Mouse (Mus musculus) liver, adult 2 months (tissue): ENCODE data around the gene U2af1. TPM values are rescaled to one million over a fixed set of nuclear protein-coding genes. Genes with fewer than 3 reads are reported as not detected.

Source experiments
- DNase-seq: peaks from one replicate; pipeline ENCODE4 v3.0.0-alpha.2; 2011; ENCODE audit warnings: low read depth, low spot score; ENCODE audit errors: extremely low read depth
- H3K27ac ChIP-seq: fragments of 200-500 bp; replicated peaks from 2 replicates; pipeline ENCODE4 v1.5.1; 2012; ENCODE audit warnings: low read depth, mild to moderate bottlenecking, control low read depth, inconsistent platforms, low read length; ENCODE audit not compliant: insufficient read depth
- H3K27me3 ChIP-seq: fragments of 200-500 bp; 2 replicates; pipeline ENCODE4 v1.6.1; 2012; ENCODE audit warnings: mild to moderate bottlenecking, moderate library complexity, low read length, inconsistent platforms; ENCODE audit not compliant: control insufficient read depth, insufficient read depth
- H3K36me3 ChIP-seq: fragments of 200-500 bp; 2 replicates; pipeline ENCODE4 v1.6.1; 2012; ENCODE audit warnings: low read length, inconsistent platforms; ENCODE audit not compliant: control insufficient read depth, insufficient read depth
- H3K4me1 ChIP-seq: fragments of 200-500 bp; 2 replicates; pipeline ENCODE4 v1.6.1; 2011; ENCODE audit warnings: low read length; ENCODE audit not compliant: control insufficient read depth, insufficient read depth
- H3K4me3 ChIP-seq: fragments of 200-500 bp; 2 replicates; pipeline ENCODE4 v1.5.1; 2011; ENCODE audit warnings: low read depth, mild to moderate bottlenecking, control low read depth, low read length, moderate library complexity; ENCODE audit not compliant: insufficient read depth
- H3K79me2 ChIP-seq: fragments of 200-500 bp; 2 replicates; pipeline ENCODE4 v1.6.1; 2012; ENCODE audit warnings: inconsistent platforms, mild to moderate bottlenecking, low read length, moderate library complexity; ENCODE audit not compliant: control insufficient read depth, insufficient read depth
- H3K9ac ChIP-seq: fragments of 200-500 bp; 2 replicates; pipeline ENCODE4 v1.6.1; 2012; ENCODE audit warnings: low read depth, mild to moderate bottlenecking, control low read depth, inconsistent platforms, low read length
- CTCF ChIP-seq: fragments of 200-500 bp; IDR thresholded peaks from 2 replicates; pipeline ENCODE4 v1.5.1; 2011; ENCODE audit warnings: low read depth, low read length, control low read depth
- POLR2A ChIP-seq: fragments of 200-500 bp; IDR thresholded peaks from 2 replicates; pipeline ENCODE4 v1.6.1; 2011; ENCODE audit warnings: low read length, control low read depth; ENCODE audit not compliant: insufficient read depth; ENCODE audit errors: extremely low read depth
- WGBS: fragments of 180-500 bp; shearing (Covaris S2); methylation state at CpG from one replicate; pipeline ENCODE4 v1.1.7; 2018; 5-methylcytosine and 5-hydroxymethylcytosine counted together
- polyA plus RNA-seq: library from polyadenylated mRNA; depleted of rRNA; stranded (reverse); fragments of >200 nt; gene quantifications from 2 replicates; pipeline ENCODE4 v1.2.3, GENCODE M21; 2012
- total RNA-seq: library from RNA; depleted of rRNA; stranded (reverse); fragments of >200 nt; gene quantifications from 2 replicates; pipeline ENCODE4 v1.2.3, GENCODE M21; 2014

Gene U2af1
- total and polyA plus RNA-seq, 2 experiments: 42.7 to 53.5 TPM

DNA sequence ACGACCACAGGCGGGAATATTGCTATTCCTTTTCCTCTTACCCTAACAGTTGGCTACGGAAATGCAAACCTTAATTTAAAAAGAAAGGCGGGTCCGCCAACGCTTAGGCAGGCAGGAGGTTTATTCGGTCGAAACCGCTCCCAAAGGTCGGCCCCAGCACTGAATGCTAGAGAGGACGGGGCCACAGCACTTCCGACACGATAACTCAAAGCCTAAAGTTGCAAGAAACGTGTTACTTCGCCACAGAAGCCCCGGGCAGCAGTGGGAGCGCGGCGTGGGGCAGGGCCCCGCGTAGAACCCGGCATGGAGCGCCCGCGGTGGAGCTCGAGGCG, 590 bp downstream of the U2af1 start:
- TF ChIP-seq POLR2A (no peak), CTCF (no peak)
- Histone ChIP-seq H3K79me2 (peaks cover 25% of the 10 kb centered on the region), H3K27me3 (no peaks in the 10 kb centered on the region), H3K4me3 (peak overlapping the region; percentile 90), H3K9ac (peak overlapping the region; percentile 97), H3K27ac (peak overlapping the region; percentile 81), H3K36me3 (peaks cover 16% of the 10 kb centered on the region), H3K4me1 (peaks cover 15% of the 10 kb centered on the region)
- no peak for DNase-seq
- 1% methylated on average over 27 of the region's 27 CpGs for WGBS

DNA sequence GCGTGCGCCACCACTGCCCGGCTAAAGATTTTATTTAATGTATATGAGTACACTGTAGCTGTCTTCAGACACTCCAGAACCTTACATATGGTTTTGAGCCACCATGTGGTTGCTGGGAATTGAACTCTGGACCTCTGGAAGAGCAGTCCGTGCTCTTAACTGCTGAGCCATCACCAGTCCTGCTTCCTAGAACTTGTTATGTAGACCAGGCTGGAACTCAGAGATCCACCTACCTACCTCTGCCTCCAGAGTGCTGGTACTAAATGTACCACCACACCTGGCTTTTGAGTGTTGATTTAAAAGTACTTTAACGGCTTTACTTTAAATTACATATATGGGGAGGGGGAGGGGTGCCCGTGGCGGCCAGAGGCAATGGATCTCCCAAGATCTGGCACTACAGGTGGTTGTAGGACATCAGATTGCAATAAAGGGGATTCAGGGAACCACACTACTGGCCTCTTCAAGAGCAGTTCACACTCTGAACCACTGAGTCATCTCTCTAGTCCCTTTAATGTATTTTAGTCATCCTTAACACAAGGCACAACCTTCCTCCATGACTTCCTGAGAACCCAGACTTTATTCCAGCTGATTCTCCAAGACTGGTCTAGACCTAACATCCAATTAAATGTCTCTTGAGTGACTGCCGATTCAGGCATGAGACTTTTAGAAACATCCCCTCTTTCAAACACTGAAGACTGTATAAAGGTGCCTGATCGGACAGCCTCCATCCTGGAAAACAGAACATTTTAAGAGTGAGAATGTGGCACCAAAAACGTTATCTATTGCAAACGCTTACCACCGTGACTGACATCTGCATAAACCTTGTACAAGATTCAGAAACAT, 1.3 kb downstream of the U2af1 start:
- Histone ChIP-seq H3K4me1 (peaks cover 15% of the 10 kb centered on the region), H3K4me3 (peak overlapping the region; percentile 90), H3K9ac (peak overlapping the region; percentile 97), H3K27ac (peak overlapping the region; percentile 81), H3K36me3 (peaks cover 24% of the 10 kb centered on the region), H3K79me2 (peaks cover 26% of the 10 kb centered on the region), H3K27me3 (no peaks in the 10 kb centered on the region)
- TF ChIP-seq POLR2A (no peak), CTCF (no peak)
- 32% methylated on average over 12 of the region's 12 CpGs for WGBS
- DNase-seq: peak; percentile 61

DNA sequence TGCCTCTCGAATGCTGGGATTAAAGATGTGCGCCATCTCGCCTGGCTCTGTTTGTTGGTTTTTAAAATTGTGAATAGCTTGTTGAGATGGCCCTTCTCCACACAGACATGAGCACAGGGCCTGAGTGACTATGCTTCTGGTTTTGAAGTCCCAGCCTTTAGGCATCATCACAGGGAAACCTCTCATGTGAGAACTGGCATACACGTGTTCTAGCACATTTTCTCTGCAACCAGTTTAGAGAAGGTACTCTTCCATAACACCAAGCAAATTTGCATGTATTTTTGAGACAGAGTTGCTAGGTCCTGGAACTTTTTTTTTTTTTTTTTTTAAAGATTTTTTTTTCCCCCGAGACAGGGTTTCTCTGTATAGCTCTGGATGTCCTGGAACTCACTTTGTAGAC, 2.0 kb downstream of the U2af1 start:
- DNase-seq: no peak
- Histone ChIP-seq H3K4me3 (no peak overlapping the region), H3K36me3 (peaks cover 30% of the 10 kb centered on the region), H3K9ac (peak overlapping the region; percentile 50; the same call in 1 of the 2 replicates), H3K4me1 (peaks cover 15% of the 10 kb centered on the region), H3K79me2 (peaks cover 26% of the 10 kb centered on the region), H3K27ac (peak overlapping the region; percentile 81), H3K27me3 (no peaks in the 10 kb centered on the region)
- 69% methylated on average over 5 of the region's 5 CpGs for WGBS
- TF ChIP-seq POLR2A (no peak), CTCF (no peak)

DNA sequence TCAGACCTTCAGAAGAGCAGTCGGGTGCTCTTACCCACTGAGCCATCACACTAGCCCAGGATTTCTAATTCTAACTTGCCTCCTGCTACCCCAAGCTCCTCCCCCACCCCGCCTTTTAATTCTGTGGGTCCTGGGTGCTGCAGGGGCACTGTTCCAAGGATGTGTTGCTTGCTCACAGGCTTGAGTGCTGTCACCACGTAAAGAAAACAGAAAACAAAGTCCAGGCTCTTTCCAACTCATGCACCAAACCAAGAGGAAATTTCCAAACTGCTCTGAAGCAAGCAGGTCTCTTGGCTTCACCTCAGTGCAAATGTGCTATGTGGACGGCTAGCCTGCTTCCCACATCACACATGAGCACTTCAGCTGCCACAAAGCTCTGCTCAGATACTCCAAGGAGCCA, 3.3 kb downstream of the U2af1 start:
- 21% methylated on average over 4 of the region's 4 CpGs for WGBS
- peak; percentile 91 for DNase-seq
- TF ChIP-seq POLR2A: no peak
- TF ChIP-seq CTCF: no peak

DNA sequence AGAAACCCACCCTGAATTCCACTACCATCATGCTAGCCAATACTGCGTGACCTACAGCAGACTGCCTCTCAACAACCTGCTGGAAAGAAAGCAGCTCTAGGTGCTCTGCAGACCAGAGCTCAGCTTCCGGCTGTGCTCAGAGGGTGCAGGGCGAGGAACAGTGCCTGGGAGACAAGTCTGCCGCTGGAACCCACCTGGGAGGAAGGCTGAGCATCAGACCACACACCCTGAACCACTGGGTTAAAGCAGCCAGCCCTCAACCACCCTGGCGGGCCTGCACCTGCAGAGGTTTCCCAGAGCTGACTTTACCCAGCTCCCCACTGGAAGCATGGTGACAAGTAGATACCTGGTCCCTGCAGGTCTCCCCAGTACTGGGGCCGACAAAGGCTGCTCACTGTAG, 5.4 kb downstream of the U2af1 start:
- 91% methylated on average over 6 of the region's 6 CpGs for WGBS

More for the DNA sequence above, 3.3 kb downstream of the U2af1 start:
- Histone ChIP-seq H3K9ac (peak overlapping the region; percentile 5), H3K27ac (peak overlapping the region; percentile 94), H3K4me1 (peaks cover 15% of the 10 kb centered on the region), H3K27me3 (no peaks in the 10 kb centered on the region), H3K4me3 (no peak overlapping the region), H3K36me3 (peaks cover 43% of the 10 kb centered on the region), H3K79me2 (peaks cover 26% of the 10 kb centered on the region)

DNA sequence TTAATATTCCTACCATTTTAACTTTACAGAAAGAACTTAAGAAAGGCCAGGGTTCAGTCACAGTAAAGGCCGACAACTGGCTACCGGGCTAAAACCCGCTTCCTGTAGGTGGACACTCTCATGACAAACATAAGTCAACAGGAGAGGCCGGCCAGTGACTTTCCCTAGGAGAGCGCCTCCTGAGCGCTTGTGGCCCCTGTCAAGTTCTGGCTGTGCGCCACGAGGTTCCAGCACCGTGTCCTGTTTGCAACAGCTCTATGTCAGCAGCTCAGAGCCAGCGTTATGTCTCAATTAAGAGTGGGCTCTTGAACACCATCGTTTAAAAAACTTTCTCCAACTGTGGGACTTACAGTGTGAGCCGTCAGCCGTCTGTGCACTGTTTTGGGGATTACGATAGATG, 6.5 kb downstream of the U2af1 start:
- peaks cover 72% of the 10 kb centered on the region for H3K36me3 ChIP-seq
- no peak overlapping the region for H3K9ac ChIP-seq
- no peak overlapping the region for H3K4me3 ChIP-seq
- H3K4me1 ChIP-seq: peaks cover 13% of the 10 kb centered on the region
- no peaks in the 10 kb centered on the region for H3K27me3 ChIP-seq
- peaks cover 15% of the 10 kb centered on the region for H3K79me2 ChIP-seq
- WGBS: 54% methylated on average over 14 of the region's 14 CpGs
- no peak for DNase-seq
- H3K27ac ChIP-seq: no peak overlapping the region
- TF ChIP-seq POLR2A (no peak), CTCF (no peak)

More for the DNA sequence above, 5.4 kb downstream of the U2af1 start:
- Histone ChIP-seq H3K79me2 (peaks cover 24% of the 10 kb centered on the region), H3K4me3 (no peak overlapping the region), H3K27me3 (no peaks in the 10 kb centered on the region), H3K4me1 (peaks cover 13% of the 10 kb centered on the region), H3K27ac (no peak overlapping the region), H3K36me3 (peaks cover 62% of the 10 kb centered on the region), H3K9ac (no peak overlapping the region)
- TF ChIP-seq POLR2A (no peak), CTCF (no peak)
- no peak for DNase-seq
